Mouse (Mus musculus): ENCODE data around the gene Myo1b. TPM values are rescaled to one million over a fixed set of nuclear protein-coding genes. Genes with fewer than 3 reads are reported as not detected.

The Myo1b gene
- total RNA-seq, 2 experiments from 2014 or later, result 10.7 to 14.6 TPM

GRCm38 (mm10) chr1:51789269-51789668 lies 126.6 kb downstream of the Myo1b start:
- DNase-seq, result peak; percentile 7

GRCm38 (mm10) chr1:51782091-51782490 lies 133.8 kb downstream of the Myo1b start:
- DNase-seq, result no peak

- peak; percentile 46 for DNase-seq
Observed at GRCm38 (mm10) chr1:51780357-51780756, 135.5 kb downstream of the Myo1b start.

- no peak for DNase-seq
Observed at GRCm38 (mm10) chr1:51778241-51778640, 137.6 kb downstream of the Myo1b start.

- no peak for DNase-seq
Observed at GRCm38 (mm10) chr1:51770504-51770871, 145.4 kb downstream of the Myo1b start.

GRCm38 (mm10) chr1:51769815-51770503 lies 145.9 kb downstream of the Myo1b start:
- DNase-seq, result no peak

- no peak for DNase-seq
Observed at GRCm38 (mm10) chr1:51766271-51766670, 149.6 kb downstream of the Myo1b start.

- no peak for DNase-seq
Observed at GRCm38 (mm10) chr1:51765156-51765555, 150.7 kb downstream of the Myo1b start.

GRCm38 (mm10) chr1:51759657-51760056 lies 156.2 kb downstream of the Myo1b start:
- DNase-seq, result no peak

GRCm38 (mm10) chr1:51758326-51759109 lies 157.4 kb downstream of the Myo1b start:
- DNase-seq, result no peak

- no peak for DNase-seq
Observed at GRCm38 (mm10) chr1:51753621-51754020, 162.2 kb downstream of the Myo1b start.

GRCm38 (mm10) chr1:51751006-51751405 lies 164.9 kb downstream of the Myo1b start:
- no peak for DNase-seq

GRCm38 (mm10) chr1:51748306-51748705 lies 167.6 kb downstream of the Myo1b start:
- DNase-seq, result no peak

GRCm38 (mm10) chr1:51747494-51747893 lies 168.4 kb downstream of the Myo1b start:
- peak; percentile 47 for DNase-seq

- no peak for DNase-seq
Observed at GRCm38 (mm10) chr1:51746711-51747240, 169.1 kb downstream of the Myo1b start.

GRCm38 (mm10) chr1:51743756-51744425 lies 172.0 kb downstream of the Myo1b start:
- DNase-seq, result no peak

- no peak for DNase-seq
Observed at GRCm38 (mm10) chr1:51742586-51742985, 173.3 kb downstream of the Myo1b start.

- no peak for DNase-seq
Observed at GRCm38 (mm10) chr1:51740626-51741231, 175.1 kb downstream of the Myo1b start.

GRCm38 (mm10) chr1:51739252-51739852 lies 176.5 kb downstream of the Myo1b start:
- no peak for DNase-seq

GRCm38 (mm10) chr1:51736822-51737221 lies 179.0 kb downstream of the Myo1b start:
- no peak for DNase-seq

GRCm38 (mm10) chr1:51734721-51735120 lies 181.2 kb downstream of the Myo1b start:
- DNase-seq, result no peak

- DNase-seq, result no peak
Observed at GRCm38 (mm10) chr1:51729407-51729806, 186.5 kb downstream of the Myo1b start.
